Mouse (Mus musculus): ENCODE measurements around the gene Slc7a5. TPM values are rescaled to one million over a fixed set of nuclear protein-coding genes. Genes with fewer than 3 reads are reported as not detected.

Slc7a5 gene
- polyA plus RNA-seq, 1 experiment from 2014 or later, result 8.9 TPM

DNA sequence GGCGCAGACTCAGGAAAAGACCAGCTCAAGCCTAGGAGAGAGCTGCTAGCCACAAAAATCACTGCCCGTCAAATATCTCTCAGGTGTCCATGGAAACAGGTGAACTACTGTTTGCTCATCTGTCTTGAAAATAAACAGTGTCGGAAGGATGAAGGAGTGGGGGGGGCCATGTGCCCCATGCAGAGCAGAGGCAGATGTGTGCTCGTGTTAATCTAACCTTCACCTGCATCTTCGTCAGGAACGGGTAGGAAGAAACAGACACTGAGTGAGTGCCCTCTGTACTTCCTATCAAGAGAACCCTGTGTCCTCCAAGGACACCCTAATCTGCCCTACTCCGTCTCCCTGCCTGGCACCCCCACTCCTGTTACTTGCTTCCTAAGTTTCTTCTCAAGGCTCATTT is 55.8 kb downstream of the Slc7a5 start:
- H3K27me3 ChIP-seq (ENCODE audit: control insufficient read depth, insufficient read depth, low read length), result no peaks in the 10 kb centered on the region
- no peak overlapping the region for H3K4me2 ChIP-seq (replicated peaks; ENCODE audit: low read depth)
- DNase-seq (ENCODE audit: low spot score) (peak; percentile 42), ATAC-seq (ENCODE audit: low FRiP score, low TSS enrichment) (peak; percentile 13; the same call in 1 of the 2 replicates)
- H3K9ac ChIP-seq (ENCODE audit: low read length), result peak overlapping the region; percentile 2; the same call in 1 of the 2 replicates
- 53% methylated on average over 7 of the region's 7 CpGs for WGBS
- no peaks in the 10 kb centered on the region for H3K9me3 ChIP-seq (ENCODE audit: control insufficient read depth, low read length)
- no peaks in the 10 kb centered on the region for H3K4me1 ChIP-seq (replicated peaks; ENCODE audit: control insufficient read depth, insufficient read depth)
- H3K4me3 ChIP-seq (ENCODE audit: low read depth, low read length), result no peak overlapping the region
- no peaks in the 10 kb centered on the region for H3K36me3 ChIP-seq (ENCODE audit: control insufficient read depth, insufficient read depth, low read length)
- H3K27ac ChIP-seq (replicated peaks), result no peak overlapping the region
- no peak for TF ChIP-seq CTCF (IDR thresholded peaks at IDR 0.05; ENCODE audit: low read depth)

DNA sequence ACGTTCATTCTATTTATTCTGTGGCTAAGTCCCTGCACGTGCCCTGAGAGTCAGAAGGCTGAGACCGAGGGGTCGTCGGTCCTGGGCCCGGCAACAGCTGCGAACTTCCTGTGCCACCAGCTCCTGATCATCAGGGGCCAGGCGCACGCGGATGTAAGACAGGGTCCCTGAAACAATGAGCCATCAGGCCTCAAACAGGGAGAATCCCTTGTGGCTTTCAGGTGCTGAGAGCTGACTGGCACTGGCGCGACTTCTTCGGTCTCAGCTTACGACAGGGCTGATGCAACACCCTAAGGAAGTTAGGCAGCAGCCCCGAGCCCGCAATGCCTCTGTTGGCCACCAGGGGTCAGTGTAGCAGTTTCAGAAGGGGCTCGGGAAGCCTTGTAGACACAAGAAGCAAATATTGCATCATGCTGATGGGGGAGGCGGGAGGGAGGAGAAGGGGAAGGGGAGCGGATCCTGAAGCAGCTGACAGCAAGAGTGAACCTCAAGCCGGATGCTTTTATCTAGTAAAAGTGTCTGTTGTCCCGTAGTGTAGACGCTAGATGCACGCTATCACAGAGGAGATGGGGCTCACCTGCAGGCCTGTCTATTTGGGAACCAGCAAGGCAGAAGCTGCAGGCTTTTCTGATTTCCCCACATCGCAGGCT is 56.5 kb downstream of the Slc7a5 start:
- 5% methylated on average over 24 of the region's 24 CpGs for WGBS
- Histone ChIP-seq H3K4me3 (ENCODE audit: low read depth, low read length) (0 out of 2 replicates have a peak overlapping the region, but pooled peaks have one; percentile 12), H3K9me3 (ENCODE audit: control insufficient read depth, low read length) (no peaks in the 10 kb centered on the region), H3K36me3 (ENCODE audit: control insufficient read depth, insufficient read depth, low read length) (no peaks in the 10 kb centered on the region), H3K27ac (replicated peaks) (no peak overlapping the region), H3K4me2 (replicated peaks; ENCODE audit: low read depth) (peak overlapping the region; percentile 50), H3K27me3 (ENCODE audit: control insufficient read depth, insufficient read depth, low read length) (no peaks in the 10 kb centered on the region), H3K4me1 (replicated peaks; ENCODE audit: control insufficient read depth, insufficient read depth) (no peaks in the 10 kb centered on the region), H3K9ac (ENCODE audit: low read length) (peak overlapping the region; percentile 53)
- no peak for TF ChIP-seq EP300 (optimal IDR thresholded peaks at IDR 0.05)
- TF ChIP-seq CTCF (IDR thresholded peaks at IDR 0.05; ENCODE audit: low read depth), result peak; percentile 100
- peak; percentile 98 for DNase-seq (ENCODE audit: low spot score)
- peak; percentile 88 for ATAC-seq (ENCODE audit: low FRiP score, low TSS enrichment)

DNA sequence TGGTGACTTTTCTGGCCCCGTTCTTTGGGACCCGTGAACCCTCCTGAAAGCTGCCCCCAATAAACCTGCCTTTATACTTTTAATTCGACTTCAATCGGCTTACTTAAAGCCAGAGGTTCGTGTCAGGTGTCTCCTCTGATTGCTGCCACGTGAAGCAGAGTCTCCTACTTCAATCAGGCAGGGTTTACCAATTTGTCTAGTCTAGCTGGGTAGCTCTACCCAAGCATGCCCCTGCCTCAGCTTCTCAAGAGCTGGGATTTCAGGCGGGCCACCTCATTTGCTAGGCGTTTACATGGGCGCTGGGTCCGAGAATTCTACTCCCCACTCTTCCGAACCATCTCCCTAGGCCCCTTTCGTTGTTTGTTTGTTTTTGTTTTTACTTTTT is 57.1 kb downstream of the Slc7a5 start:
- 48% methylated on average over 12 of the region's 12 CpGs for WGBS
- ATAC-seq (ENCODE audit: low FRiP score, low TSS enrichment) (no peak), DNase-seq (ENCODE audit: low spot score) (no peak)
- no peaks in the 10 kb centered on the region for H3K4me1 ChIP-seq (replicated peaks; ENCODE audit: control insufficient read depth, insufficient read depth)
- TF ChIP-seq EP300 (optimal IDR thresholded peaks at IDR 0.05) (no peak), CTCF (IDR thresholded peaks at IDR 0.05; ENCODE audit: low read depth) (no peak)
- H3K27ac ChIP-seq (replicated peaks), result no peak overlapping the region
- H3K9me3 ChIP-seq (ENCODE audit: control insufficient read depth, low read length), result no peaks in the 10 kb centered on the region
- H3K9ac ChIP-seq (ENCODE audit: low read length), result peak overlapping the region; percentile 53; the same call in 1 of the 2 replicates
- H3K4me3 ChIP-seq (ENCODE audit: low read depth, low read length), result no peak overlapping the region
- no peaks in the 10 kb centered on the region for H3K36me3 ChIP-seq (ENCODE audit: control insufficient read depth, insufficient read depth, low read length)
- peak overlapping the region; percentile 50; the same call in 1 of the 2 replicates for H3K4me2 ChIP-seq (replicated peaks; ENCODE audit: low read depth)
- H3K27me3 ChIP-seq (ENCODE audit: control insufficient read depth, insufficient read depth, low read length), result no peaks in the 10 kb centered on the region

DNA sequence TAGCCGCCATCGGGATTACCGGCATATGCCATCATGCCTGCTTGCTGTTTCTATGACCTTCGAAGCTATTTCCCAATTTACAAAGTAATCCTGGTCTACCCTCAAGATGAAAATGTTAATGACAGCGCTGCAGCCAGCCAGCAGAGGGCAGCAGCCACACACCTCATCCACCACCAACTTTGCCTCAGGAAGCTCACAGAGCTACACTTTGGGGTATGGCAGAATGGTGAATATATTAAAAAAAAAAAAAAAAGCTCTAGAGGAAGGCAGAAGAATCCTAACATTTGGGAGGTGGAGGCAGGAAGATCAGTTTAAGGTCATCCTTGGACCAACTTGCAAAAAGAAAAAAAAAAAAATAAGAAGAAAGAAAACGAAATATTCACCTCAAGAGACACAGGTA is 57.5 kb downstream of the Slc7a5 start:
- H3K36me3 ChIP-seq (ENCODE audit: control insufficient read depth, insufficient read depth, low read length), result no peaks in the 10 kb centered on the region

DNA sequence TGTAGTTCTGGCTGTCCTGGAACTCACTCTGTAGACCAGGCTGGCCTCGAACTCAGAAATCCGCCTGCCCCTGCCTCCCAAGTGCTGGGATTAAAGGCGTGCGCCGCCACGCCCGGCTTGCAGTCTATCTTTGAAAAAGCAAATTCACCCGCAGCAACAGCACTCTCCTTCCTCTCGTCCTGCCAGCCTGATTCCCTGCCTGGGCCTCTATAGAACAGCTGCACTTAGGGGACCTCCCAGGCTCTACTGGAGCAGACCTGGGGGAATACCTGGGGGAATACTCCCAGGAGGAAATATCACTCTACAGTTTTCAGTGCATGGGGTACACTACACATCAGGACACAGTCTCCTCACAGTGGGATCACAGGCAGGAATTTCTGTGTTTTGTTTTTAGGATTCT is 58.2 kb downstream of the Slc7a5 start:
- 64% methylated on average over 9 of the region's 9 CpGs for WGBS
- Histone ChIP-seq H3K27ac (replicated peaks) (no peak overlapping the region), H3K27me3 (ENCODE audit: control insufficient read depth, insufficient read depth, low read length) (no peaks in the 10 kb centered on the region), H3K4me1 (replicated peaks; ENCODE audit: control insufficient read depth, insufficient read depth) (no peaks in the 10 kb centered on the region), H3K9ac (ENCODE audit: low read length) (no peak overlapping the region), H3K36me3 (ENCODE audit: control insufficient read depth, insufficient read depth, low read length) (no peaks in the 10 kb centered on the region), H3K4me3 (ENCODE audit: low read depth, low read length) (no peak overlapping the region), H3K9me3 (ENCODE audit: control insufficient read depth, low read length) (no peaks in the 10 kb centered on the region), H3K4me2 (replicated peaks; ENCODE audit: low read depth) (no peak overlapping the region)
- no peak for TF ChIP-seq EP300 (optimal IDR thresholded peaks at IDR 0.05)
- no peak for TF ChIP-seq CTCF (IDR thresholded peaks at IDR 0.05; ENCODE audit: low read depth)
- DNase-seq (ENCODE audit: low spot score) (no peak), ATAC-seq (ENCODE audit: low FRiP score, low TSS enrichment) (no peak)

More for the DNA sequence above, 57.5 kb downstream of the Slc7a5 start:
- Histone ChIP-seq H3K9me3 (ENCODE audit: control insufficient read depth, low read length) (no peaks in the 10 kb centered on the region), H3K27ac (replicated peaks) (no peak overlapping the region), H3K4me2 (replicated peaks; ENCODE audit: low read depth) (no peak overlapping the region), H3K4me1 (replicated peaks; ENCODE audit: control insufficient read depth, insufficient read depth) (no peaks in the 10 kb centered on the region), H3K9ac (ENCODE audit: low read length) (no peak overlapping the region), H3K27me3 (ENCODE audit: control insufficient read depth, insufficient read depth, low read length) (no peaks in the 10 kb centered on the region), H3K4me3 (ENCODE audit: low read depth, low read length) (no peak overlapping the region)
- DNase-seq (ENCODE audit: low spot score) (peak; percentile 82), ATAC-seq (ENCODE audit: low FRiP score, low TSS enrichment) (peak; percentile 16; the same call in 1 of the 2 replicates)
- peak; percentile 96 for TF ChIP-seq CTCF (IDR thresholded peaks at IDR 0.05; ENCODE audit: low read depth)
- TF ChIP-seq EP300 (optimal IDR thresholded peaks at IDR 0.05), result no peak
- 16% methylated on average over 6 of the region's 6 CpGs for WGBS

DNA sequence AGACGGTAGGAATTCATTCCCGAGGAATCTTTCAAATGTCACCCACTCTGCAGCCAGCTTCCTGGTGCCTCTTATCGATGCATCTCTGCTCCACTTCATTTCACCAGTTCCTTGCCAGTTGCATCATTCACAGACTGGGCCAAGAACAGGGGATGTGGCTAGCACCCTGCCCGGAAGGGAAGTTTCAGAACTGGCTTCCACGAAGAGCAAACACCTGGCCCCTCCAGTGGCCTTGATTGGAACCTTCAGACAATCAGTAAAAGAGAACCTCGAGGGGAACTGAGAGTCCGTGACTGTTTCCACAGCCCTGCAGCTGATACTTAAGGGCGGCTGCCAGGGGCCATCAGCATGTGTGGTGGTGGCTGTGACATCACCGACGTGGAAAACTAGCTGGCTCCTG is 59.0 kb downstream of the Slc7a5 start:
- Histone ChIP-seq H3K27me3 (ENCODE audit: control insufficient read depth, insufficient read depth, low read length) (no peaks in the 10 kb centered on the region), H3K4me2 (replicated peaks; ENCODE audit: low read depth) (no peak overlapping the region), H3K36me3 (ENCODE audit: control insufficient read depth, insufficient read depth, low read length) (no peaks in the 10 kb centered on the region), H3K9me3 (ENCODE audit: control insufficient read depth, low read length) (no peaks in the 10 kb centered on the region), H3K4me3 (ENCODE audit: low read depth, low read length) (no peak overlapping the region), H3K27ac (replicated peaks) (no peak overlapping the region), H3K4me1 (replicated peaks; ENCODE audit: control insufficient read depth, insufficient read depth) (no peaks in the 10 kb centered on the region), H3K9ac (ENCODE audit: low read length) (no peak overlapping the region)
- no peak for DNase-seq (ENCODE audit: low spot score)
- 62% methylated on average over 10 of the region's 10 CpGs for WGBS
- ATAC-seq (ENCODE audit: low FRiP score, low TSS enrichment), result no peak
- no peak for TF ChIP-seq CTCF (IDR thresholded peaks at IDR 0.05; ENCODE audit: low read depth)
- TF ChIP-seq EP300 (optimal IDR thresholded peaks at IDR 0.05), result no peak

Data from stomach, postnatal 0 days (tissue).